Mouse (Mus musculus) granulocyte monocyte progenitor cell, adult 5-6 weeks (primary cell): Measurements from ENCODE around the gene Pgm3. TPM values are rescaled to one million over a fixed set of nuclear protein-coding genes. Genes with fewer than 3 reads are reported as not detected.

Source experiments
- ATAC-seq: replicated peaks from 2 replicates; pipeline ENCODE4 v1.8.0; 2016; ENCODE audit warnings: mild to moderate bottlenecking, moderate TSS enrichment, inconsistent platforms; ENCODE audit not compliant: poor library complexity, severe bottlenecking
- total RNA-seq, 2 experiments: library from RNA; stranded (forward) in 1 of 2; stranded (reverse) in 1 of 2; fragments of 200-712, 200-1000 nt in 1 of 2; fragments of >200 nt in 1 of 2; fragmentation: Nextera tagmentation in 1 of 2; gene quantifications; 2 replicates each; pipeline ENCODE4 v1.2.3; 2014 to 2017

The Pgm3 gene
- total RNA-seq, 2 experiments from 2014 or later, result 31.7 to 34.2 TPM

GRCm38 (mm10) chr9:86570261-86570890, 1.3 kb downstream of the Pgm3 start:
- no peak for ATAC-seq

GRCm38 (mm10) chr9:86569314-86569910, 2.2 kb downstream of the Pgm3 start:
- no peak for ATAC-seq

GRCm38 (mm10) chr9:86560543-86560942, 11.1 kb downstream of the Pgm3 start:
- no peak for ATAC-seq

GRCm38 (mm10) chr9:86554641-86555040, 17.0 kb downstream of the Pgm3 start:
- no peak for ATAC-seq

DNA sequence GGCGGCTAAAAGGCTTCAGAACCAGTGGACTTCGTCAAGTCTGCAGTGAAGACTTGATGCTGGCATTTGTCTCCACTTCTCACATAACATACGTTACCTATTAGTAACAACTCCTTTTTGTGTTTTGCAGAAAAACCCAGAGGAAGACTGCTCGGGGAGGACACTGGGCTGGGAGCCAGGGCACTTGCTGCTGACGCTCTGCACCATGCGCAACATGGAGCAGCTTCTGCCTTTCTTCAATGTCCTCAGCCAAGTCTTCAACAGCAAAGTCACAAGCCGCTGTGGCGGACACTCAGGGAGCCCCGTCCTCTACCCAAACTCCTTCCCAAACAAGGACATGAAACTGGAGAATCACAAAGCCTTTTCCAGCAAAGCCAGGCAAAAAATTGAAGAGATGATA, 17.8 kb downstream of the Pgm3 start:
- no peak for ATAC-seq

DNA sequence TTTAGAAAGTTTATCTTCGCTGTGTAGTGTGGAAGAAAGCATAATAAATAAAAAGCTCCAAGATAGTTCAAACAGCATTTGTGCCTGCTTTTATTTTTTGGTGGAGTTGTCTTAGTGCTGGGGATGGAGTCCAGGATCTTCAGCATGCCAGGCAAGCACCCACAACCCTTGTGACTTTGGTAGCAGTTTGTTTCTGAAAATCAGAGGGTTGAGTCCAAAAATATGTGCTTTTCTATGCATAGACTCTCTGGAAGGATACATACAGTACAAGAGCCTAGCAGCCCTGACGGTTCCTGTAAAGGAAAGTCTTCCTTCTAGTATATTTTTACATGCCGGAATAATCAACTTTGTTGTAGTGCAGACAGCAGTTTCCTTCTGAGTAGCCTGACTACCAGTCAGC, 20.9 kb downstream of the Pgm3 start:
- no peak for ATAC-seq

DNA sequence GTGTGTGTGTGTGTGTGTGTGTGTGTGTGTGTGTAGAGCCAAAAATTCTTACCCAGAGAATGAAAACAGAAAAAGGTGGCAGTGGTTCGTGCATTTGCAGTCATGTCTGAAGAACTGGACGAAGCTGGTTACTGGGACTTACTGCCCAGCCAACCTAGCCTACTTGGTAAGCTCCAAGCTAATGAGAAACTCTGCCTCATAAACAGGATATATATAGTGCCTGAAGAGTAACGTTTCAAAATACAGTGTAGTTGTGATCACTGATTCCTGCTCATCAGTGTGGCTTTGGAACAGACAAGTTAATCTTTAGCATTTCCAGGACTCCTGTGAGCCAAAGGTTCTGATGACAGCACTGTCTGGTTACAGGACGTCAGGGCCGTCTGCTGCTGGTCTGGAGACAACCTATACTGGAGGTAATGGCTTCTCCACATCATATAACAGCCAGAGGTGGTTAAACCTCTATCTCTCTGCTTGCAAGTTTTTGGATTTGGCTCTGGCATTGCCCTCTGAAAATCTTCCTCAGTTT, 21.9 kb downstream of the Pgm3 start:
- ATAC-seq, result no peak

GRCm38 (mm10) chr9:86544559-86544958, 27.1 kb downstream of the Pgm3 start:
- peak; percentile 97 for ATAC-seq

GRCm38 (mm10) chr9:86543451-86543850, 28.2 kb downstream of the Pgm3 start:
- no peak for ATAC-seq

DNA sequence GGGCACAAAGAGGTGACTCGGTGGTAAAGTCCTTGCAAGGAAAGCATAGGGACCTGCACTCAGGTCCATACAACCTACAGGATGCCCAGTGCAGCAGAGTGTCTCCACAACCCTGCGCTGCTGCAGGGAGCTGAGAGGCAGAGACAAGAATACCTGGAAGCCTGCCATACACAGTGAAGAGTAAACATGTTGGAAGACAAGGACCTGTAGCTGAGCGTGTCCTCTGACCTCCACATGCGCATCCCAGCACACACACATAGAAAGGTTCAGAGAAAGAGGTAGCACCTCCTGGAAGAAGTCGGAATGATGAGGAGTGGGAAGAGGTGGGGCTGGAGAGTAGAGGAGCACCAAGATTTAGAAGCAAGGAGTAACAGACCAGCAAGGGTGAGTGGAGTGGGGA, 37.6 kb downstream of the Pgm3 start:
- ATAC-seq, result no peak; the same call in 1 of the 2 replicates

GRCm38 (mm10) chr9:86525600-86525999, 46.0 kb downstream of the Pgm3 start:
- ATAC-seq, result no peak

DNA sequence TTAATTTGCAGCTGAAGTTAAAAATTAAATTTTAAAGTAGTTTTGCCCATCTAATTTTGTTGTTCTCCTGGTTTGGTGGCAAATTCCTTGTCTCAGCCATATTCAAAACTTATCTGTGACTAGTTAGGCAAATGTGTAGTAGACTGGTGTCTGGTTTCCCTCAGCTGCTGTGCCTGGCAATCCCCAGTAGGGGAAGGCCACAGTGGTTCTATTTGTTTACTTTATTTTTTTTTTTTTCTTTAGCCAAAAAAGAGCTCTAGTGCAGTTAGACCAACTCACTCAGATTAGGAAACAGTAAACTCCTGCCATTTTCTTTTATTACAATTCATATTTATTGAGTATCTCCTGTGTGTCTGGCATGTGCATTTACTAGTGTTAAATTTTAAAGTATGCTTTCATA, 49.3 kb downstream of the Pgm3 start:
- no peak for ATAC-seq

- ATAC-seq, result no peak
These were observed 56.8 kb downstream of the Pgm3 start for GRCm38 (mm10) chr9:86514798-86515197.

DNA sequence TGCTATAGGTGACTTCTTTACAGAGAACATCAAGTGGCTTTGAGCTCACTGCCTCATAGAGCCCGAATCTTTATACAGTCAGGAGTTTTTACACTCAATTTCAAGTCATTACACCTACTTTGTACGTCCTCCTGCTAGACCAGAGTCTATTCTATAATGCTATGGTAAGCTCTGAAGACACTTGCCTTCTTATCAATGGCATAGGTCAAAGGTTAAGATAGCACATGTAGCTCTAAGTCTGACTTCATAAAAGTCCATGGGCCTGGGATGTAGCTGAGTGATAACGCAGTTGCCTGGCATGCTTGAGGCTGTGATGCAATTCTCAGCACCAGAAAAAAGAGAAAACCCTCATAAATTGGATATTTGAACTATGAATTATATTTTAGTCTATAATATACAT, 57.3 kb downstream of the Pgm3 start:
- ATAC-seq, result no peak

- no peak for ATAC-seq
These were observed 57.9 kb downstream of the Pgm3 start for GRCm38 (mm10) chr9:86513733-86514132.

GRCm38 (mm10) chr9:86507437-86507836, 64.2 kb downstream of the Pgm3 start:
- no peak for ATAC-seq

Other genes with a start within 250 kb of the Pgm3 start
- gene Ube2cbp, start 106.9 kb downstream of the Pgm3 start, total RNA-seq (2014; fragmentation: Nextera tagmentation), result 2.2 and 3.4 TPM in 2 replicates
- gene Ube2cbp, start 106.9 kb downstream of the Pgm3 start, total RNA-seq (2017), result 2.5 and 4.5 TPM in 2 replicates
- gene Dop1a, start 104.7 kb downstream of the Pgm3 start, total RNA-seq (2014; fragmentation: Nextera tagmentation), result 31.5 and 31.7 TPM in 2 replicates
- 15.2 and 27.2 TPM in 2 replicates for gene Dop1a, start 104.7 kb downstream of the Pgm3 start, total RNA-seq (2017)
- 5.4 and 6.9 TPM in 2 replicates for gene Rwdd2a, start 149 bp upstream of the Pgm3 start, total RNA-seq (2014; fragmentation: Nextera tagmentation)
- gene Rwdd2a, start 149 bp upstream of the Pgm3 start, total RNA-seq (2017), result 4.5 and 5.4 TPM in 2 replicates
- not detected in 2 replicates for gene Me1, start 124.1 kb upstream of the Pgm3 start, total RNA-seq (2014; fragmentation: Nextera tagmentation)
- not detected in 2 replicates for gene Me1, start 124.1 kb upstream of the Pgm3 start, total RNA-seq (2017)
- gene Prss35, start 171.8 kb upstream of the Pgm3 start, total RNA-seq (2014; fragmentation: Nextera tagmentation), result not detected in 2 replicates
- not detected in 2 replicates for gene Prss35, start 171.8 kb upstream of the Pgm3 start, total RNA-seq (2017)